Mouse (Mus musculus): ENCODE data around the gene Baz1a.

- TF ChIP-seq POLR2A (IDR thresholded peaks at IDR 0.05; ENCODE audit: extremely low read depth, insufficient read depth, low read length) (no peak), CTCF (IDR thresholded peaks at IDR 0.05; ENCODE audit: low read depth, low read length) (no peak)
These were observed 8.1 kb downstream of the Baz1a start for GRCm38 (mm10) chr12:55006071-55006470.

All from liver, adult 2 months (tissue).